Mouse (Mus musculus) MEL (cell line): ENCODE results near the gene Gpsm3. TPM values are rescaled to one million over a fixed set of nuclear protein-coding genes. Genes with fewer than 3 reads are reported as not detected.

Experiments used
- DNase-seq: peaks from one replicate; pipeline ENCODE4 v3.0.0; 2011; ENCODE audit warnings: low read depth, low spot score
- H3K27ac ChIP-seq: 2 replicates; pipeline ENCODE4 v1.5.1; 2012; ENCODE audit warnings: low read depth, mild to moderate bottlenecking, control low read depth, low read length, moderate library complexity; ENCODE audit not compliant: control insufficient read depth
- H3K27me3 ChIP-seq, 2 experiments: fragments of 150-350 bp in 1 of 2; sonication (generic) in 1 of 2; 2 replicates each; pipeline ENCODE4 v1.6.1; 2012; ENCODE audit warnings: low read length in 2 of 2, mild to moderate bottlenecking in 2 of 2, improper control_type of control experiment in 1 of 2, moderate library complexity in 1 of 2; ENCODE audit not compliant: insufficient read depth in 2 of 2, control insufficient read depth in 1 of 2
- H3K36me3 ChIP-seq, 2 experiments: 2 replicates each; pipeline ENCODE4 v1.6.1; 2012 to 2014; ENCODE audit warnings: low read length in 2 of 2, improper control_type of control experiment in 1 of 2, inconsistent platforms in 1 of 2, mild to moderate bottlenecking in 1 of 2; ENCODE audit not compliant: insufficient read depth in 2 of 2, control insufficient read depth in 1 of 2
- H3K4me1 ChIP-seq, 2 experiments: fragments of 150-350 bp in 1 of 2; sonication (generic) in 1 of 2; 2 replicates each; pipeline ENCODE4 v1.6.1; 2012; ENCODE audit warnings: low read length in 2 of 2, improper control_type of control experiment in 1 of 2, mild to moderate bottlenecking in 1 of 2; ENCODE audit not compliant: insufficient read depth in 2 of 2, control insufficient read depth in 1 of 2
- H3K4me3 ChIP-seq, 2 experiments: fragments of 150-350 bp in 1 of 2; sonication (generic) in 1 of 2; 2 replicates each; pipeline ENCODE4 v1.5.1; 2012; ENCODE audit warnings: low read depth in 2 of 2, low read length in 2 of 2, mild to moderate bottlenecking in 2 of 2, moderate library complexity in 2 of 2, control low read depth in 1 of 2, improper control_type of control experiment in 1 of 2; ENCODE audit not compliant: control insufficient read depth in 1 of 2, insufficient read depth in 1 of 2
- H3K79me2 ChIP-seq: 2 replicates; pipeline ENCODE4 v1.6.1; 2012; ENCODE audit warnings: mild to moderate bottlenecking, low read length, moderate library complexity; ENCODE audit not compliant: control insufficient read depth, poor library complexity, insufficient read depth
- H3K9ac ChIP-seq: 2 replicates; pipeline ENCODE4 v1.6.1; 2012; ENCODE audit warnings: low read depth, mild to moderate bottlenecking, control low read depth, low read length, moderate library complexity; ENCODE audit not compliant: control insufficient read depth, poor library complexity, severe bottlenecking
- H3K9me3 ChIP-seq: fragments of 150-350 bp; sonication (generic); replicated peaks from 2 replicates; pipeline ENCODE4 v1.6.1; 2012; ENCODE audit warnings: mild to moderate bottlenecking, low read length, improper control_type of control experiment, moderate library complexity; ENCODE audit not compliant: insufficient read depth
- BHLHE40 ChIP-seq: IDR thresholded peaks from 2 replicates; pipeline ENCODE4 v1.6.1; 2012; ENCODE audit warnings: low read depth, mild to moderate bottlenecking, inconsistent platforms, low read length, improper control_type of control experiment, borderline replicate concordance
- CHD2 ChIP-seq: IDR thresholded peaks from 2 replicates; pipeline ENCODE4 v1.6.1; 2011; ENCODE audit warnings: low read length, improper control_type of control experiment
- CTCF ChIP-seq, 3 experiments: IDR thresholded peaks in 2 of 3; conservative IDR thresholded peaks in 1 of 3; 2 replicates each; pipeline ENCODE4 v1.5.1; 2011 to 2012; ENCODE audit warnings: low read length in 3 of 3, low read depth in 2 of 3, mild to moderate bottlenecking in 2 of 3, improper control_type of control experiment in 1 of 3, inconsistent platforms in 1 of 3, mixed read lengths in 1 of 3, moderate library complexity in 1 of 3; ENCODE audit not compliant: control insufficient read depth in 1 of 3, insufficient read depth in 1 of 3, poor library complexity in 1 of 3, severe bottlenecking in 1 of 3
- EP300 ChIP-seq, 2 experiments: IDR thresholded peaks; 2 replicates each; pipeline ENCODE4 v1.6.1; 2011; ENCODE audit warnings: improper control_type of control experiment in 2 of 2, low read length in 2 of 2, low read depth in 1 of 2, mild to moderate bottlenecking in 1 of 2
- GABPA ChIP-seq: IDR thresholded peaks from 2 replicates; pipeline ENCODE4 v1.6.1; 2012; ENCODE audit warnings: low read depth, mild to moderate bottlenecking, inconsistent platforms, low read length, improper control_type of control experiment, moderate library complexity
- GATA1 ChIP-seq: IDR thresholded peaks from 2 replicates; pipeline ENCODE4 v1.6.1; 2011; ENCODE audit warnings: low read depth, low read length, improper control_type of control experiment
- HCFC1 ChIP-seq: IDR thresholded peaks from 2 replicates; pipeline ENCODE4 v1.6.1; 2012; ENCODE audit warnings: low read depth, mild to moderate bottlenecking, inconsistent platforms, low read length, improper control_type of control experiment, moderate library complexity
- JUND ChIP-seq: IDR thresholded peaks from 2 replicates; pipeline ENCODE4 v1.6.1; 2011; ENCODE audit warnings: low read depth, mild to moderate bottlenecking, improper control_type of control experiment, low read length
- MEF2A ChIP-seq: IDR thresholded peaks from 2 replicates; pipeline ENCODE4 v1.6.1; 2014; ENCODE audit warnings: low read depth, mild to moderate bottlenecking, inconsistent platforms, low read length, improper control_type of control experiment; ENCODE audit not compliant: poor library complexity, insufficient replicate concordance, severe bottlenecking; ENCODE audit errors: extremely low read depth
- MYB ChIP-seq: IDR thresholded peaks from 2 replicates; pipeline ENCODE4 v1.6.1; 2011; ENCODE audit warnings: mild to moderate bottlenecking, low read depth, low read length, improper control_type of control experiment
- MYC ChIP-seq: IDR thresholded peaks from 2 replicates; pipeline ENCODE4 v1.6.1; 2011; ENCODE audit warnings: low read depth, mild to moderate bottlenecking, low read length, improper control_type of control experiment, moderate library complexity
- NELFE ChIP-seq: IDR thresholded peaks from 2 replicates; pipeline ENCODE4 v1.6.1; 2011; ENCODE audit warnings: low read depth, low read length, improper control_type of control experiment
- POLR2A ChIP-seq, 2 experiments: IDR thresholded peaks; 2 replicates each; pipeline ENCODE4 v1.6.1; 2011 to 2012; ENCODE audit warnings: low read length in 2 of 2, mild to moderate bottlenecking in 2 of 2, control low read depth in 1 of 2, improper control_type of control experiment in 1 of 2, low read depth in 1 of 2, moderate library complexity in 1 of 2; ENCODE audit not compliant: control insufficient read depth in 1 of 2, insufficient read depth in 1 of 2, poor library complexity in 1 of 2
- POLR2AphosphoS5 ChIP-seq: IDR thresholded peaks from 2 replicates; pipeline ENCODE4 v1.6.1; 2012; ENCODE audit warnings: low read depth, borderline replicate concordance, mild to moderate bottlenecking, inconsistent platforms, low read length, moderate library complexity, mixed read lengths
- RAD21 ChIP-seq: IDR thresholded peaks from 2 replicates; pipeline ENCODE4 v1.6.1; 2011; ENCODE audit warnings: mild to moderate bottlenecking, low read depth, low read length, improper control_type of control experiment
- SIN3A ChIP-seq: IDR thresholded peaks from 2 replicates; pipeline ENCODE4 v1.6.1; 2012; ENCODE audit warnings: low read length, improper control_type of control experiment, inconsistent platforms
- SMC3 ChIP-seq: IDR thresholded peaks from 2 replicates; pipeline ENCODE4 v1.6.1; 2011; ENCODE audit warnings: low read depth, low read length, improper control_type of control experiment
- TBP ChIP-seq: IDR thresholded peaks from 2 replicates; pipeline ENCODE4 v1.8.0; 2011; ENCODE audit warnings: low read depth, low read length, improper control_type of control experiment
- UBTF ChIP-seq: IDR thresholded peaks from 2 replicates; pipeline ENCODE4 v1.6.1; 2012; ENCODE audit warnings: low read depth, mild to moderate bottlenecking, inconsistent platforms, low read length, improper control_type of control experiment, moderate library complexity, borderline replicate concordance; ENCODE audit not compliant: insufficient read depth
- ZNF384 ChIP-seq: IDR thresholded peaks from 2 replicates; pipeline ENCODE4 v1.6.1; 2012; ENCODE audit warnings: low read depth, mild to moderate bottlenecking, inconsistent platforms, low read length, improper control_type of control experiment
- polyA plus RNA-seq, 2 experiments: library from polyadenylated mRNA; stranded (reverse) in 1 of 2; unstranded in 1 of 2; fragments of >175 nt in 1 of 2; fragments of >200 nt in 1 of 2; gene quantifications; 2 replicates each; pipeline versions ENCODE4 v1.2.1 to v1.2.4; 2012; ENCODE audit warnings: low replicate concordance in 2 of 2, low read depth in 1 of 2; ENCODE audit not compliant: insufficient read length in 2 of 2, insufficient read depth in 1 of 2, missing spikeins in 1 of 2
- total RNA-seq: library from RNA; depleted of rRNA; stranded (reverse); fragments of 300-350 nt; gene quantifications from 2 replicates; pipeline ENCODE4 v1.2.3, GENCODE M21; 2012

Gene Gpsm3
- total and polyA plus RNA-seq, 3 experiments, result 10.6 to 37.8 TPM; not detected in 1

DNA sequence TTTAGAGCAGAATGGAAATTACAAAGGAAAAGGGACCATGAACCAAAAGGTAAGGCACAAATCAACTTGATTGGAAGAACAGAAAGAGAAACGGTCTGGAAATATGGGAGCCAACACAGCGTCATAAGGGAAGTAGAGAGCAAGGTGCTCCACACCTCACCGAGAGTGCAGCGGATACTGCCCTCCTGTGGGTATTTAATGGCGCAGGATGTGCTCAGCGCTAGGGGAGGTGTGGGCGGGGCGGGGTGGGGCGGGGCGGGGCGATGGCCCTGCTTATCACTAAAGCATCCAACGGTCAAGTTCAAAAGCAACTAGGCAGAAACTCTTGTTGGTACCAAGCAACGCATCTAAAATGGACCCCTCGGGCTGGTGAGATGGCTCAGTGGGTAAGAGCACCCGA is 29.7 kb upstream of the Gpsm3 start (continued):
- TF ChIP-seq ZNF384 (no peak), EP300 (IDR thresholded peaks at IDR 0.05; ENCODE audit: low read depth in 1 of 2, low read length in 2 of 2) (no peak), JUND (no peak), MYC (no peak), GABPA (no peak), NELFE (no peak; the same call in 1 of the 2 replicates), CHD2 (no peak), SMC3 (peak; percentile 32; the same call in 1 of the 2 replicates), TBP (0 out of 2 replicates have a peak, but pooled peaks have one; percentile 52), UBTF (no peak), HCFC1 (0 out of 2 replicates have a peak, but pooled peaks have one; percentile 16), MEF2A (no peak), POLR2AphosphoS5 (no peak), RAD21 (peak; percentile 36), MYB (no peak), GATA1 (no peak)

- Histone ChIP-seq H3K36me3 (peaks cover 0 to 10% of the 10 kb centered on the region in 2 experiments; a peak in 2 of 4 replicates), H3K9me3 (no peaks in the 10 kb centered on the region), H3K27ac (peak overlapping the region; percentile 77), H3K79me2 (no peaks in the 10 kb centered on the region), H3K4me1 (peaks cover 7 to 18% of the 10 kb centered on the region in 2 experiments), H3K4me3 (peak overlapping the region; percentile 10 to 31), H3K27me3 (no peaks in the 10 kb centered on the region), H3K9ac (peak overlapping the region; percentile 32)
- TF ChIP-seq CTCF (IDR thresholded peaks at IDR 0.05 in 2 of 3, conservative IDR thresholded peaks at IDR 0.05 in 1 of 3; ENCODE audit: control insufficient read depth in 1 of 3, insufficient read depth in 1 of 3, low read depth in 2 of 3, low read length in 3 of 3, poor library complexity in 1 of 3, severe bottlenecking in 1 of 3), result peak; percentile 3 to 12 (median 11); a peak in 1 of 6 replicates
- TF ChIP-seq MYC, result no peak
- peak in 1 of 2 experiments; percentile 39; a peak in 1 of 4 replicates for TF ChIP-seq POLR2A (IDR thresholded peaks at IDR 0.05; ENCODE audit: control insufficient read depth in 1 of 2, insufficient read depth in 1 of 2, low read depth in 1 of 2, low read length in 2 of 2, poor library complexity in 1 of 2)
- no peak; the same call in 1 of the 2 replicates for TF ChIP-seq SIN3A
- no peak for TF ChIP-seq BHLHE40
- peak in 1 of 2 experiments; percentile 25; a peak in 1 of 4 replicates for TF ChIP-seq EP300 (IDR thresholded peaks at IDR 0.05; ENCODE audit: low read depth in 1 of 2, low read length in 2 of 2)
- peak; percentile 76 for DNase-seq
Observed at GRCm38 (mm10) chr17:34560438-34560837, 29.2 kb upstream of the Gpsm3 start.
